Mouse (Mus musculus) c-Kit-positive CD71-negative TER-119-negative erythroid progenitor cells, embryonic 14.5 days (primary cell): ENCODE data around the gene Mrpl20.

Source experiments
- DNase-seq: peaks from one replicate; pipeline ENCODE4 v3.0.0-alpha.2; 2013; ENCODE audit warnings: low read depth

Mrpl20 gene

DNA sequence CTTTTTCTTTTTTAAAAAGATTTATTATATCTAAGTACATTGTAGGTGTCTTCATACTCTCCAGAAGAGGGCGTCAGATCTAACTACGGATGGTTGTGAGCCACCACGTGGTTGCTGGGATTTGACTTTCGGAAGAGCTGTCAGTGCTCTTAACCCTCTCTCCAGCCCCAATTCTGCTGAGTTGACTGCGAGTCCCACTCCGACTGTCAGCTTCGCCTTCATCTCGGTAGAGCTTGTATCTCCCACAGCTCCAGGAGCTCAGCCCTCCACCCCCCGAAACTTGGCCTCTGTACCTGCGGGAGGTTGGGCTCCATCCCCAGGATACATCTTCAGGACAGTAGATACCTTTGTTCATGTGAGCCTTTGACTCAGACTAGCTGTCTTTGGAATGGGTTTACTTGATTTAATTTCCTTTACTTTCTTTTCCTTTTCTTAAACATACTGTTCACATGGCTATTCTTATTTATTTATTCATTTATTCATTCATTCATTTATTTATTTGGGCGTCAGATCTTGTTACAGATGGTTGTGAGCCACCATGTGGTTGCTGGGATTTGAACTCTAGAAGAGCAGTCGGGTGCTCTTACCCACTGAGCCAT lies at the start of gene Mrpl20:
Gene Mrpl20, plus strand, starts transcription at position 138 of the 599 bp plus-strand sequence.
- DNase-seq, result peak; percentile 38

DNA sequence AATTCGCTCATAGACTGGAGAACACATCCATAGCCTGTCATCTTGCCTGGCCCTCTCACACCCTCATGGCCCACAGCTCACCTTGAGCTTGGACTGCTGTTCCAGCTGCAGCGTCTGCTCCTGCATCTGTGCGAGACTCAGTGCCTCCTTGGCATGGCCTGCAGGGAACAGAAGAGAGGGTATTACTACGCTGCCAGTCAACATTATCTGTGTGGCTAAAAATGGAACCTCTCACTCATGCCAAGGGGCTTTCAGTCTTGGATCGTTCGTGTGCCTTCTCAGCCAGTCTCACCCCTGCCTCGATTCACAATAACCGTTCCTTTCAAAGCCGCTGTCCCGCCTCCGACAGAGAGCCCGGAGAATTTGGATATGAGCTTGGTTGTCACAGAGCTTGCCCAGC lies 45.7 kb upstream of the Mrpl20 start:
- no peak for DNase-seq

DNA sequence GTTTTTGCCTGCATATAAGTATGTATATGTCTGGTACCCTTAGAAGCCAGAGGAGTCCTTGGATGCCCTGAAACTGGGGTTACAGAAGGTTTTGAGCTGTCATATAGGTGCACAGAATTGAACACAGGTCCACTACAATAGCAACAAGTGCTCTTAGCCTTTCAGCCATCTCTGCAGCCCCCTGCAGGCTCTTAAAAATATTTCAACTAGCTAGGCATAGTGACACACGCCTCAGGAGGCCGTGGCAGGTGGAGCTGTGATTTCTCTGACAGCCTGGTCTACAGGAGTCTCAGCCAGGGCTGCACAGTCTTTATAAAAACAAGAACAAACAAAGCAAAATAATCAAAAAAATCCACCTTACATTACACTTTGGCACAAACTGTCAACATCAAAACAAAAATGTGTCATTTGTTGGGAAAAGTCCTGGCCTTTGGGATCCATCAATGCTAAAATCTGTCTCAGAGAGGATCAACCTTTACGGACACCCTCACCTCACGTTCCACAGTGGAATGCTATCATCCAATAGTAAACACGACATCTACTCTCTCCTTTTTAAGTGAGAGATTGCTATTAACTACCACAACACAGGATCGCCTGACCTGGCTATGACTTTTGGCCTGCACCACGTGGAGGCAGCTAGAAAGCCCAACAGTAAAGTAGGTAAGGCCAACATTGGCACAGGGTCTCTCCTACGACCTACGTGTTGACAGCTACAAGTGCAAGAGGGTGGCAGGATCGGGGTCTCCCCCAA lies 42.6 kb upstream of the Mrpl20 start:
- no peak for DNase-seq

DNA sequence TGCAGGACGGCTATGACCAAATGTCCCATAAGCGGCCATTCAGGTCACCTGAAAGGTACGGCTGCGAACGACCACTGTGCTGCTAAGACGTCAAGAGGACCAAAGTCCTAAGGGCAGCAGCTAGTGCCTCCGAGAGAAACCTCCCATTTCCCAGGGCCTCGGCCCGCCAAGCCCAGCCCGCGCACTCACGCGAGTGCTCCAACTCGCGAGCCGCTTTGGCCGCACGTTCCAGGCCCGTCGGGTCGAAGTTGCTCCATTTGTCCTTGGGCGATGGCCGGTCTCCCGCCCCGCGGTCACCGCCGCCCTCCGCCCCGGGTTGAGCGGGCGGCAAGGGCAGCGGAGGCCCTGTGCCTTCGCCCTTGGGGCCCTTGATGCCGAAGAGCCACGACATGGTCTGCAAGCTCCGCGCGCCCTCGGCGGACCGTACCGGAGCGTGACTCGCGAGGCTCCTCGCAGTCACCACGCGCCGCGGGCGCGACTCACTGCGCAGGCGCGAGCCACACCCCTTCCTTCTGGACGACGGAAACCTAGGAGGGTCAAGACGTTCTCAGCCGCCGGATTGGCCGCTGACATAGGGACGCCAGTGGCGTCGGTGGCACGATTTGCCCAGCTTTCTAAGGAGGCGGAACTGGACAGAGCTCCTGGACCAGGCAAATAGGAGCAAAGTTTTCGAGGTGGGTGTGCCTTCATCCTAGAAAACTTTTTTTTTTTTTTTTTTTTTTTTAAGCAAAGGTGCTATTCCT lies 41.9 kb upstream of the Mrpl20 start, which contains the start of gene Atad3a:
Gene Atad3a, minus strand, starts transcription at position 481 of the 743 bp plus-strand sequence.
- peak; percentile 89 for DNase-seq

DNA sequence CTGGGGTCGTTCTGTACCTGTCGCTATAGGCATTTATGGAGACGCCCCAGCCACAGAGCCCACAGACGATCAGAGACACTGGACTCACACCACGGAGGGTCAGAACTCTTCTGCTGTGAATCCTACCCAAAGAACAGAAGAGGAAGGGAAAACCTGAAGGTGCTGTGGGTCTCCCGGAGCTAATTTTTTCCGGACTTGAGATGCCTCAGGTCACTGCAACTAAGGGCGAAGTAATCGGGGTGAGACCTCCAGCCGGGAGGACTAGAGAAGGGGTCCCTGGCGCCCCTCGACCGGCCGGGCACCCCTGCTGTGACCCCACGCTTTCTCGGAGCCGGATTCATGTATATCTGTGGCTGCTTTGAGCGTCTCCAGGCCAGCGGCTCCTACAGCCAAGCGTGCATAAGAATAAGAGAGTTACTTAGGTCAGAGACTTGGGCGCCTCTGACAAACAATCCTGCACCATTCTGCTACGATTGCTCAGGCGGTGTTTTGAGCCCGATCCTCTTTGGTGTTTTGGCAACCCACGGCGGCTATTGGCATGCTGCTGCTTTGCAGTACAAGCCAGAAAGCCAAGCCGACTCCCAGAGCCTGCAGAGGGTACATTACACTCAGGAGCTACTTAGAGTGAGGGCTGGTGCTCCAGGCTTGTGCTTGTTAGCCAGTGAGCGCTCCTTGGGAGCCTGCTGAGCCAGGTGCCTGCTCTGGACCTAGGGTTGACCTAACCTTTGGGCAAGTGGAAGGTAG lies 41.1 kb upstream of the Mrpl20 start:
- DNase-seq, result no peak

DNA sequence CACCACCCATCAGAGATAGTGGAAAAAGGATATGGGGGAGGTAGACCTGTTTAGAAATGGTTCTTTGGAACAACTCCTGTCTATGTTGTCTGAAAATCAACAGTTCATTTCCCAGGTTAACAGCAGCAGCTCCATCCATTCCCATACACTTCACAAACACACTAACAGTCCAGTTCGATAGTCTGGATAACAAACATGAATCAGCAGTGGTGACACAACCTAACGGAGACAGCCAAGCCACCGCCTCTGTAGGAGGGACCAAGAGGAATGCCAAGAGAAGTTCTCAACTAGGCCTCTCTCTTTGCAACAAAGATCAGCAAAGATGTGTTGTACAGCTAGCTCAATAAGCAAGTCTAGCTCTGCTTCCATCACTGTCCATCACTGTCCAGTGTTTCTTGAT lies 40.3 kb upstream of the Mrpl20 start:
- DNase-seq, result no peak

DNA sequence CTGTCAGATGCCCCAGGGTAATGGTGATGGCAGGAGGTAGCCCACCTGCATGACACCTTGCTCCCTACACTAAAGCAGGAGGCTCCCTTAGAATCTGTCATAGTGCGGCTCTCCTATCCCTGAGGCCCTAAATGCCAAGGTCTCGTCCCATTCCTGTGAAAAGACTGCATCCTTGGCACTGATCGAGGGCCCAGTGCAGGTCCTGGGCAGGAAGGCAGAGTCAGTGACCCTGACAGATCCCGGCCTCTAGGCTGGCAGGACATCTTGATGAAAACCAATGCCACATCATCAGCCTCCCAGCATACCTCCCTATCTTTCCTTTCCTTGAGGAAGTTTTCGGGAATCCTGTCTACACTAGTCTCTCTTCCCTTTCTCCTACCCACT lies 33.2 kb upstream of the Mrpl20 start:
- DNase-seq, result no peak

DNA sequence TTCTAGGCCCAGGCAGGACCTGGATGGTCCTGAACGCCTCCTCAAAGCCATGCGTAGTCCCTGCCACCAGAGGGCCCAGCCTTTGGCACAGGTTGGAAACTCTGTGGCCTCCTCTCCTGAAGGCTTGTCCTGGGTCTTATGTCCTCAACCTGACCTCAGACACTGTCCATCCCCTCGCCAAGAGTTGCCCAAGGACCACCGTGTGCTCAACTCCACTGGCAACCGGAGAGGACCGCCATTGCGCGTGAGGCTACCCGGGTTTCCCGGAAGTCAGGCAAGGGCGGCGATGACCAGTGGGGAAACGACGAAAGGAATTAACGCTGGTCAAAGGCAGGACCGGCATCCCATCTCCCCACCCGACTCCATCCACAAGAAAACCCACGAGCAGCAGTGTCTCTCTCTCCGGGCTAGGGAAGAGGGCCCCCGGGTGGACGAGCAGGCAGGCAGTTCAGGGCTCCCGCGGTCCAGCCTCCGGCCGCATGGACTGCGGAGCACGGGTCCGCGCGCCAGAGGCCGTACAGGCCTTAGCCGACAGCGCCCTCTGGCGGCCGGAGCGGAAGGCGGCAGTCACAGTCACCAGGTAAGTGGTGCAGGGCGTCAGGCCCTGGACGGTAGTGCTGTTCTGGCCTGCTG lies 32.7 kb upstream of the Mrpl20 start:
- peak; percentile 81 for DNase-seq

DNA sequence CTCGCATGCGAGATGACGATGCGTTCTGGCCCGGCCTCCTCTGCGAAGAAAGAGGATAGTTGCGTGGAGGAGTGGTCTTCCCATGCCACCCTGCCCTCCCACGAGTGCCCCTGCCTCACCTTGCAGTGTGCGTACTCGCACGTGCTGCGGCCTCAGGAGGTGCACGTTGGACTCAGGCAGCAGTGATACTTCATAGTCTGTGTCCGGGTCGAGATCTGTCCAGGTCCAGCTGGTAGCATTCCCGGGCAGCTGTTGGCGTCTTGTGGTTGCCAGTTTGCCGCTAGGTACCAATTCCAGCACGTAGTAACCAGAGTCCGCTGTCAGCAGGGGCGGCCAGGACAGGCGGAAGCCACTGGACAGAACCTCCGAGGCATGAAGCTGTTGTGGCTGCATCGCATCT lies 32.1 kb upstream of the Mrpl20 start:
- DNase-seq, result no peak

DNA sequence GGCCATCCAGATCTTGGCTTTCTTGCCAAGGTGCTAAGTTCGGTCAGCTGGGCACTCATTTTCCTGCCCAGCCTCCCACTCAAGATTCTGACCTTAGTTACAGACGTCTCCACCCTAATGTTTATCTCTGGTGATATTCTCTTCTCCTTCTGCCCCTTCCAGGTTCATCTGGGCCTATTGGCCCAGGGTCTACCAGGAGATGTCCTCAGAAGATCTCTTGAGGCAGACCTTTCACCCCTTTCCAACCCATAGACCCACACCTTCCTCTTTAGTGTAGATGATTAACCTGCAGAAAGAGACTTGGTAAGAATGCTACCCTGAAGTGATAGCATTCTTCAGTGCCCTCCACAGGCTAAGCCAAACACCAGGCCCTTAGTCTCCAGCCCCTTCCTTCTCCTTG lies 31.0 kb upstream of the Mrpl20 start:
- no peak for DNase-seq

DNA sequence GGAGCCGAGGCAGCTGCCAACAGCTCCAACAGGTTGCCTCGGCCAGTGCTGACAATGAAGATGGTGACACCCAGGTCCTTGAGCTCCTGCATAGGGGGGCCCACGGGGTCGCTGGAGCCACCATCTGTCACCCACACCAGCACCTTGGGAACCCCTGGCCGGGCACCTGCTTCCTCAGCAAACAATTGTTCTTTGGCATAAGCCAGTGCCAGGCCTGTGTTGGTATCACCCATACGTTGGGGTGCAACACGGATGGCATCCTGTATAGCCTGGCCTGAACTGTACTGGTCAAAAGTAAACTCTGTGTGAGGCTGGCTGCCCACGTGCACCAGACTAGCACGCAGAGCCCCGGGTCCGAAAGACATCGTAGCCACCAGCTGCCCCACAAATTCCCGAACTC lies 29.9 kb upstream of the Mrpl20 start:
- DNase-seq, result no peak

DNA sequence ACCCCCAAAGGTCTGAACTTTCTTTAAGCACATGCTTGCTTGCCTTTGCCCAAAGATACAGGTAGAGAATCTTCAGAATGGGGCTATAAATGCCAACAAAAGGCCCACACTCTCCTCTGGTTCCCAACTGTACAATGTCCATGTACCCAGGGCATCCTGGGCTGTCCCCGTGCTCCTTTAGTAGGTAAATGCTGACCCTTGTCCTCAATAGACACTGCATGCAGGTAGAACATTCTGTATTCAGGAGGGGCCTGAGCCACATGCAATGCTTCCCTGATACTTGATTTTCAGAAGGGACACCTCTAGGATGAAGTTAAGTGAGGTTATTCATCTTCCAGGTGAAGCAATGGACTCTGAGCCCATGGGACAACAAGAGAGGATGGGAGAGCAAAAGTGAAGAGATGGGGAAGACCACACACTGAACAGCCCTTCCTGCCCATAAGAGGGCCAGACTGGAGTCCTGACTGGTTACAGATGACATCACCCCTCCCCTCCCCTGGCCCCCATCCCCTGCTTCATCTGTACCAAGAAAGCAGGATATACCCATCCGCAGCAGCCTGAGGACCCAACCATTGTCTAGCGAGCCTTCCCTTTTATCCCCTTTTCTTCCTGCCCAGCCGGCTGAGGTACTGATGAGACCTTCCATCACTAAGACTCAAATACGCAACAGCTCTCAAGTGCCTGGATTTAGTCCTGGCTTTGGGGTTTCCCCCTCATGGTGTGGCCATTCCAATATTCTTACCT lies 29.2 kb upstream of the Mrpl20 start:
- no peak for DNase-seq

DNA sequence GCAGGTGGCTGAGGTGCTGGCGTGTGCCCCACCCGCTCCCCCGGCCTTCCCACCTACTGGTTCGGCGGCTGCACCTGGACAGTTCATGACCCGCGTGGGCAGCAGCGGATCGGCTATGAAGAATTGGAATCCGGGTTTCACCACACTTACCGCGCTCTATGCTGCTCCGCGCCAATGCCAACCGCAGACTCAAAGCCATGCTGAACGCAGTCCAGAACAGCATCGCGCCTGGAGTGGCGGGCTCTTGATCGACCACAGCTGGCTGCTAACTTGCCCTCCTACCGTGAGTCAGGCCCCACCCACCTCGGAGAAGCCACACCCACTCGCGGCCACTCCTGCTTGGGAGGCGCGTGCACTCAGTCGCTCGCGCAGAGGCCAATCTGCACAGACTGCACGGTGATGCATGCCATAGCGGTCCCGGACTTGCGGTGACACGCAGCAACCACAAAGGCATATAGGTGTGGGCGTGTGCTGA lies 28.4 kb upstream of the Mrpl20 start, which contains the start of gene Vwa1:
Gene Vwa1, minus strand, starts transcription at position 419 of the 475 bp plus-strand sequence.
- peak; percentile 70 for DNase-seq

DNA sequence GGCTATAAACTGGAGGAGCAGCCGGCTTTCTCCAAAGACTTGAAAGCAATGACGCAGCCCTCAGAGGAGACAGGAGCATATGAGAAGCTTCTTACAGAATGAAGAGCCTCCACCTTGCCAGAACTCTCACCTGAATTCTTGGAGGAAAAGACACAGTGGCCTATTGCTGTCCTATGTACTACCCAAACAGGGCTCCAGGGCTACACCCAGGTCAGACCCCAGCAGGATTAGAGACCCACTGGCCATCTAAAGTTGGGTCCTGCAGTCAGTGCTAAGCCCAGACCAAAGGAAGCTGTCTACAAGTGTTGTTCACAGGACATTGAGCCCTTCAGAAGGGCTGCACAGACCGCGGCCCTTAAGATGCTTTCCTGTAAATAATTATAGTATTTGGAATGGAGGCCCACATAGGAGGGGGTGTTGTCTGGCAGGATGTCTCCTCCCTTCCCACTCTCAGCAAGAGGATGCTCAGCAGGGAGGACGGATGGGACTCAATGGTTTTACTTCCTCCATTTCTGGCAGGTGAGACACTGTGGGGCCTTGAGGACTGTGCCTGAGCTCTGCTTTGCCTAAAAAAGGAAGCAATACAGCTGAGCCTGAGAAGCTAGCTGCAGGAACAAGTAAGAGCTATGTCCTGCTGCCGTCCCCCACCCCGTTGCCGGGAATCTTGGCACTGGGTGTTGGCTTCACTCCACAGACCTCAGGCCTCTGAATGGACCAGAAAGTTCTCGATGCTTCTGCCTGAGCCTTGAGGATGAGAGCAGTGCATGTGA lies 27.5 kb upstream of the Mrpl20 start:
- DNase-seq, result no peak

DNA sequence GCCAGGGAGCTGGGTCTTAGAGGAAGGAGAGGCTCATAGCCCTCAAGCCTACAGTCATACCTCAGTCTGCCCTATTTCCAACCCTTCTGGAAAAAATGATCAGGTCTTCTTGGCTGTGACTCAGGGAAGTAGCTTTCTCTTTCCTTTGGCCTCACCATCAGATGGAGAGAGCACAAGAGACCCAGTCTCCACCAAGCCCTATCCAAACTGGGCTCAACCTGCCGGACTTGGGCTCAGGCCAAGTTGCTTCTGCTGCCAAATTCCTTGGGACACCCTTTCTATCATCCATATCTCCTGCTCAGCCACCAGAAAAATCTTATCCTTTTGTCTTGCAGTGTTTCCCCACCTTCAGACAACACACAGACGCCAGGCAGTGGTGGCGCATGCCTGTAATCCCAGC lies 26.8 kb upstream of the Mrpl20 start:
- no peak for DNase-seq

DNA sequence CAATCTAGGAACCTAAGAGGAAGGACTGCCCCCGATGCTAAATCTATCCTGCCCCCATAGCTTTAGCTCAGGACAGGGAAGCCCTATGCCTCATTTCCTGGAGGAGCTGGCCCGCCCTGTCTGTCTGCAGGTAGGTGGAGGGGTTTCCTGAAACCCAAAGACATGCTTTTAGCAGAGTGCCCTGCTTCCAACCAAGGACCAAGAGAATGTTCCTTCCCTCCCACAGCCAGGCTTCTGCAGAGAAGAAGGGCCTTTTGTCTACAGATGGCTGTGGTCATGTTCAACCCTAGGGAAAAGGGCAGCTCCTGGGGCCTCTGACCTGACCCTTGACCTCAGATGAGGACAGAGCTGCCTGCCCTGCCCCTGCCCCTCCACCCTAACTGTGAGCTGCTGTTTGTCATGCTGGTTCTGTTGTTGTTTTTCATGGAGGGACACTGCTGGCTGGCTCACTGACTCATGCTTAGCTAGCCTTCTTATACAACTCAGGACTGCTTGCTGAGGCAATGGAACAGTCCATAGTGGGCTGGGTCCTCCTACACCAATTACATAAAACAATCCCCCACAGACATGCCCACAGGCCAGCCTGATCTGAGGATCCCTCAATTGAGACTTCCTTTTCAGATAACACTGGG lies 25.9 kb upstream of the Mrpl20 start:
- no peak for DNase-seq

DNA sequence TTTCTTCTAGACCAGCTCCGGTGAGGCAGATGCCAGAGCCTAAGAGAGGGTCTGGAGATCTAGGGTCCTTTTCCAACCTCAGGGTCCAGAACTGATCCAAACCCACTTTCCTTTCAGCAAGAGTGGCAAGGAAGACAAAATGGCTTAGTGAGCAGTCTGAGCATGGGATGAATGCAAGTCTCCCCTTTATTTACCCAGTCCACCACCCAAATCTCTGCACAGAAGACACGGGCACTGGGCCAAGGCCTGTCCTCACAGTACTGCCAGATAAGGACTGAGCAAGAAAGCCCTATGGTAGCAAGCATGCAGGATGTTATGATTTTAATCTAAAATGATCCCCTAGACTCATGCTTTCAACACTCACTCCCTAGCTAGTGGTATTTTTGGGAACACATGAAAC lies 24.9 kb upstream of the Mrpl20 start:
- DNase-seq, result no peak

DNA sequence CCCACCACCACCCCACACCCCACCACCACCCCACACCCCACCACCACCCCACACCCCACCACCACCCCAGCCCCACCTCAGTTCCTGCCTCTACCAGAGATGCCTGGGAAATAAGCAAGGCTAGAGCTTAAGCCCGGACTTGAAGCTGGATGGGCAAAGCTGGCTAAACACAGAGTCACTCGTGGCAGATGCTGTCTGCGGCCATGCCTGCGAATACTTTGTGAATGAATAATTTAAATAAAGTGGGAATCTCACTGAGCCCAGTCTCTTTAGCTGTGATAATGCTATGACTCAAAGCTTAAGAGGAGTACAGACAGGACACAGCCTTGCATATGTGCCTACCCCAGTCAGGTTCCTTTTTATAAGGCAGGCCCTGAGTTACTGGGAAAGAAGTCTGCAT lies 23.2 kb upstream of the Mrpl20 start:
- DNase-seq, result no peak

DNA sequence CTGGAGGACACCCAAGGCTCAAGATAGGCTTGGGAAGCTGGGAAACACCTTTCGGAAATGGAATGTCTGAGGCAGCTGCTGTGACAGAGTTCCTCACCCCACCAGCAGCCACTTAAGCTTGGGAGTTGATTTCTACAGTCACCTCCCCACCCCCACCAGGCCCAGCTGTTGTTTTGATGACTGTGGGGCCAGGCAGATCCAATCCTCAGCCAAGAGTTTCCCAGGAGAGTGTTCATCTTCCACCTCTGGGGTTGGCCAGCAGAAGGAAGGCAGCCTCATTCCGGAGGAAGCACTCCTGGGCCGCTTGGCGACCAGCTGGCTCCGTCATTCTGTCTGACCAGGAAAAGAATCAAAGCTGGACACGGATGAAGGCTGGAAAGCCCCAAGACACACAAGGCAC lies 21.8 kb upstream of the Mrpl20 start:
- no peak for DNase-seq
